Mouse (Mus musculus) adrenal gland (tissue): ENCODE measurements around the gene Fgfr2.

Experiments
- intact Hi-C: fragments of 180-260 bp; cut with DNase I; formaldehyde crosslinking; loops from one replicate; pipeline ENCODE4 v1.15.1; 2025

Fgfr2 gene

DNA sequence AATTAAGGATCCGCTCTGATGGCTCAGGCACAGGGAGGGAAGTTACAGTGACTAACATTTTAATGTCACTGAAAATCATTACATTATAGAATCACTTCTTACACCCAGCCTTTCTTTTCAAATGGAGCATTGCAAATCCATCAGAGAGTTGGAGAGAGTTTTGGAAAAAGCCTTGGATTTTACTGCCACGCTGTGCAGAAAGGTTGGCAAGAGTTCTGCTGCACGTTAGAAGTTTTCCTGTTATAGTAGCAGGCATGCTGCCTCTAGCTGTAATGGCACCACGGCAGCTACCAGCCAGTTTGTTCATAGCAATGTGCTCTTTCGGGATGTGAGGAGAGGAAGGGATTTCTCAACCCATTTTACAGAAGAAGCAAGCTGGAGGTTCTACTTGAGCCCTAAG lies 948.4 kb downstream of the Fgfr2 start:
- intact Hi-C loops: no loop called here

DNA sequence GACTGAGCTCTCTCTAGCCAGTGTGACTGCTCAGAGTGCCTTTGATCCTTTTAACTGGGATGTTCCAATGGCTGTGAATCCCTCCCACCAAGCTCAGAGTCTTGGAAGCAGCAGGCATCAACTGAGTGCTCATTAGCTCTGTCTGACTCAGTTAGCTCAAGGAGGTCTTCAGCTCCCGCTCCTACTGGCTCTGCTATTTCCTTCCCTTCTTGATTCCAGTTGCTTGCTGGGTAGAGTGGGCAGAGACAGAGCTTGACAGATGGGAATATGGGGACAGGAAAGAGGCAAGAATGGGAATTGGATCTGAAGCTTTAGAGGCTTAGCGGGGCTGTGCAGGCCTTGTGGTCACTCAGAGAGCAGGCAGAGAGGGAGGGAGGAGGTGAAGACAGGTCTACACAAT lies 948.9 kb downstream of the Fgfr2 start:
- intact Hi-C loops: no loop called here

- intact Hi-C loops: no loop called here
Measured at GRCm38 (mm10) chr7:132172220-132172619, 950.9 kb downstream of the Fgfr2 start.

GRCm38 (mm10) chr7:132171716-132172115 lies 951.4 kb downstream of the Fgfr2 start:
- intact Hi-C loops: no loop called here

DNA sequence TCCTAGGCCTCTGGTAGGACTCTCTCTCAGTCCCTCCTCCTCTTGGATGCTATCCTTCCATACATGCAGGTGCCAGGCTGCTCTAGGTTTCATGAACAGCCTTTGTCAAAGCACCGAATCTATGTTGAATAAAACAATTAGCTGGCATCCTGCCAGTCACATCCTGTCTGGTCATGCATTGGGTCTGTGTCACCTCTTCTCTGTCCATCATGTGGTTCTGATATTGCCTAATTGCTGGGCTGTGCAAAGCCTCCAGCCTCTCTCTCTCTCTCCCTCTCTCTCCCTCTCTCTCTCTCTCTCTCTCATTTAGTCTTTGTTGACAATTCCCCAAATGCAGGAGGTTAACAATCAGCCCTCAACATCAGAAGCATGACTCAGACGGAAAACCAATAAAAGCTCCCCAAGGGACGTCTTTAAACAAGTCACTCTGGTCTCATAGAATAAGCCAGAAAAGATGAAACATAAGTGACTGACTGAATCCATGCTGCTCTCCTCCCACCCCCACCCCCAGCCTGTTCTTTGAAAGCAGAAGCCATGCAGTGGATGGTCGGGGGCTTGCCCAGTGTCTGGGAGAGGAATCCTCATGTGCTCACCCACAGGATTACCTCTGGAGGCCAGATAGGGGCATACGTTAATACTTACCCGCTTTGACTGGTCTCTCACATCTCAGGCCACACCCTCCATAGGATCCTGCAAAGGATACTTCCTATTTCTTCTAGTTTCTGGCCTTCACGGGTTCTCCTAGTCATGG lies 953.6 kb downstream of the Fgfr2 start:
- intact Hi-C loops: no loop called here

- intact Hi-C loops: no loop called here
Measured at GRCm38 (mm10) chr7:132167239-132167638, 955.9 kb downstream of the Fgfr2 start.

GRCm38 (mm10) chr7:132162254-132162653 lies 960.9 kb downstream of the Fgfr2 start:
- intact Hi-C loops: no loop called here

GRCm38 (mm10) chr7:132158321-132159025 lies 964.7 kb downstream of the Fgfr2 start:
- intact Hi-C loops: no loop called here

DNA sequence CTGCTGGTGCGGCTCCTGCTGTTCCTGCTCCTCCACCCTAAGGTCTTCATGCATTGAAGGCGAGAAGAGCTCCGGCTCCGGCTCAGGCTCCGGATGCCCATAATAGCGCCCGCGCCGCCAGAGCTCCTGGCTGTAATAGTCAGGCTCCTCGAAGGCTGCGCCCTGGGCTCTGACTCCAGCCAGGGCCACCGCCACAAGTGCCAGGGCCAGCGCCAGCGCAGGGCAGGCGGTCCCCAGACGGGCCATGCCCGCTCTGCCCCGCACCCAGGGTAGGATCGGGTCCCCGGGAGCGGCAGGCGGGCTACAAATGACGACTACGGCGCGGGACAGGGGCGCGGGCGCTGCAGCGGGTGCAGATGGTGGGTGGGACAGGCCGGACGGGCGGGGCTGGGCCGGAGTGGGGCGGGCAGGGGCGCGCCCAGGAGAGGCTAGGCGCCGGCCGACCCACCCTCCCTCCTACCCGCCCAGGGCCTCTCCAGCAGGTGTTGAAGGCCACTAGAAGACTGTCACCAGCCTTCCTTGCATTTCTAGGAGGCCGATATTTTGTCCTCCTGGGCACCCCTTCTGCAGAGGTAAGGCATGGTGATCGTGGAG lies 968.7 kb downstream of the Fgfr2 start, which contains the start of gene Cpxm2:
TSS of gene Cpxm2 (minus strand) at position 372 of the 594 bp plus-strand sequence.
- intact Hi-C loops: no loop called here

DNA sequence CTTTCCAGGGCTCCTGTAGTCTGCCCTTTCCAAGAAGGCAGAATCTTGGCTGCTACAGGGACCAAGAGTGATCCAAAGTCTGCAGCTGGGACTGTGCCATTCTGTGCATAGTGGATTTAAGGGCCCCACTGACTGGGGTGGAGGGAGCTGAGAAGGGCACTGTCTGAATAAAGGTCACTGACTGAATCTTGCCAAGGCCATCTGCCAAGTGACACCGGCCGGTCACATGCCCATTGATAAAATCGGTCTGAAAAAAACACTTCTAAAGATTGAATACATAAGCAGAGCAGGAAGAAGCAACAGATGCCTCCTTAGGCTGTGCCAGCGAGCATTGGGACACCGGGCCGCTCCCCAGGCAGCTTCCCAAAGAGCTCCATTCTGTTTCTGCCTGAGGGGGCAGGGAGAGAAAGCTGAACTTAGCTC lies 969.4 kb downstream of the Fgfr2 start:
- intact Hi-C loops: no loop called here

DNA sequence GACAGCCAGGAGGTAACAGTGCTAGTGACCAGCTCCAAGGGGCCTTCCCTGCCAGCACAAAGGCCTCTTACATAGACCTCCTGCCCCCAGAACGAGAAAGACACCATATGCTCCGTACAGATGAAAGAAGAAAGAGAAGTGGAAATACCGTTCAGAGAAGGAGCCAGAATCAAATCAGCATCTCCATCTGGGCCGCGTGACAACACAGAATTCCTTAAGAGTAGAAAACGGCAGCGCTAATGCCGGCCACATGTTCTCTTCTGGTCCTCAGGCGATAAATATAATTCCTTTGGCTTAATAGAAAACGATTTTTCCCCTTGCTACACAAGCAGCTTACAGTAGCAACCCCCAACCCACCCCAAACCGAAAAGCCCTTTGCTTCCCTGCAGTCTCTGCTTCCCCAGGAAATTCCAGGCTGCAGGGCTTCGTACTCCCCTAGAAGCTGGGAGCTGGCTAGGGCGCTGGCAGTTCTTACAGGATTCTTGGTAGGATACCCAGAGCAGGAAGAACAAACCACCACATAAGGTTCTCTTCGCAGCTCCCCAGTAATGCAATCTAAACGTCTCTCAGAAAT lies 977.8 kb downstream of the Fgfr2 start:
- intact Hi-C loops: no loop called here

- intact Hi-C loops: no loop called here
Measured at GRCm38 (mm10) chr7:132128687-132129086, 994.5 kb downstream of the Fgfr2 start.

DNA sequence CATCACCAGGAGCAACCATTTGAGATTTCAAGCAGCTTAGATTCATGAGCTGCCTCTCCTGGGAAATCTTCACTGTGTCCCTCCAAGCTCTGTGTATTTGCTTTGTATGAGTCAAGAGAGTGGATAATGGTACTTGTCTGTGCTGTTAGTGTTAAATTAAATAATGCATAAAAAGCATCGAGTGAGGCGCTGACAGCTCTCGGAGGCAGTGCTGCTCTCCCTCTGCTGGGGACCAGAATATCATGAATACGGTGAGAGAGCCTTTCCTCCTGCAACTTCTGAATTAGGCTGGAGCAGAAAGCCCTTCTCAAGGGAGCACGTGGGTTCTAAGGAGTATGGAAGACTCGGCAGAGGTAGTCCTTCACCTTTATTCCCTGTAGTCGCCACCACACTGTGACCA lies 998.2 kb downstream of the Fgfr2 start:
- intact Hi-C loops: no loop called here

DNA sequence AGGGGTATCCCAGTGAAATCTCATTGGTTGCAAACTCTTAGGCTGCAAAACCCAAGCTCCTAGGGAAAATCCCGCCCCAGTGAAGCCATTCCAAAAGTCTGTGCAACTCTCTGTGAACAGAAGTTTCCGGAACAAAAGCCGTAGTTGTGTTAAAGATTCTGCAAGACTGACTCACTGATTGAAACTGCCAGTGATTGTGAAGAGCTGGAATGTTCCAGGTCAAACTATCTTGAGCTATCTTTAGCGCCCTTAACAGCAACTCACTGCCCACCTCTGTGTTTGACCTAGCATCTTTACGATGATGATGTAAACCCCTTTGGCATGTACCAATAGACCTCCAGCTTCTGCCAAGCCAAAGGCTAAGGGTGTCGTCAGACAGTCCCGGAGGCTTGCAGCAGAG lies 999.9 kb downstream of the Fgfr2 start:
- intact Hi-C loops: no loop called here

GRCm38 (mm10) chr7:132119817-132120216 lies 1003.3 kb downstream of the Fgfr2 start:
- intact Hi-C loops: no loop called here

- intact Hi-C loops: no loop called here
Measured at GRCm38 (mm10) chr7:132111770-132112169, 1011.4 kb downstream of the Fgfr2 start.

GRCm38 (mm10) chr7:132110308-132110707 lies 1012.8 kb downstream of the Fgfr2 start:
- intact Hi-C loops: no loop called here

DNA sequence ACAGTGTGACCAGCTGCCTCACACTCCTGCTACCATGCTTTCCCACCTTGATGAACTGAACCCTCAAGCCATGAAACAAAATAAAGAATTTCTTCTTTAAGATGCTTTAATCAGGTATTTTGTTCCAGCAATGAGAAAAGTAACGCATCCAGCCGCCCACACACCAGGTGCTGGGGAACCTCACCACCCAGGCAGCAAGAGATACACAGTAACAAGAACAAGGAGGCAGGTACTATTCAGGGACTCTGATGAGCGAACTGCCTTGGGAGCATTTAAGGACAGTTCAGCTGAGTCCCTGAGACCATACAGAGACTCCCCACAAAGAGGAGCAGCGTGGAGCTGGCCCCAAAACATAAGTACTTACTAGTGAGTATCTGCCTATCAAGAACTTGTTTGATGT lies 1016.3 kb downstream of the Fgfr2 start:
- intact Hi-C loops: no loop called here

DNA sequence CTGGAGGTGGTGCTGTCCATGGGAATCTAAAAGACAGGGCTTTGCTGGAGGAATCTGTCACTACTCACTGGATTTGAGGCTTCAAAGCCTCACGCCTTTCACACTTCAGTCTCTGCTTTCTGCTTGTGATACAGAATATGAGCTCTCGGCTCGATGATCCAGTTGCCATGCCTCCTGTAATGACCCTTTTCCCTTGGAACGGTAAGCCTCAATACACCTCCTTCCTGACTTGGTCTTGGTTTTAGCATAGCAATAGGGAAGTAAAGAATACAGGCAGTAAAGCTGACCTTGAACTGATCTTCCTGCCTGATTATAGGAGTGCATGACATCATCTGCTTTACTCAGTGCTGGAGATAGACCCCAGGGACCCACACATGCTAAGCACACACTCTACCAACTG lies 1017.8 kb downstream of the Fgfr2 start:
- intact Hi-C loops: no loop called here

GRCm38 (mm10) chr7:132098441-132098840 lies 1024.7 kb downstream of the Fgfr2 start:
- intact Hi-C loops: no loop called here

- intact Hi-C loops: no loop called here
Measured at GRCm38 (mm10) chr7:132094666-132095065, 1028.5 kb downstream of the Fgfr2 start.

DNA sequence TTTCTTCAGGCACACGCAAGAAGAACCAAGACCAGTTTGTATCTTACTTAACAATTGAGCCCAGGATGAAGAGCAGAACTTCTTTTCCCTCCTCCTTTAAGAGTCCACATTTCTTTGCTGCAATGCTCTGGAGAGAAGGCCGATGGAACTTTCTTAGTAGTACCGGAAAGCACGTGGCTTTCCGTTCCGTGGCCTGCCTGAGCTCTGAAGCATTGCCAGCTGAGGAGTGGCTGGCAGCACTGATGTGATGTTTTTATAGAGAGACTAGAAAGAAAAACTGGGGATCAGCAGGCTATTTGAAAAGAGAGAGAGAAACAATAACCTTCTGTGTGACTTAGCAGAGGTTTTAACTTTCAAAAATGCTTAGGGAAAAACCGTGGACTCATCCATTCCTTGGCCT lies 1031.6 kb downstream of the Fgfr2 start:
- intact Hi-C loops: no loop called here
